Mouse (Mus musculus) monocyte, adult 59 days (primary cell): ENCODE data around the gene Muc15. TPM values are rescaled to one million over a fixed set of nuclear protein-coding genes. Genes with fewer than 3 reads are reported as not detected.

ENCODE experiments used
- total RNA-seq, 2 experiments: library from RNA; stranded (reverse); gene quantifications; one replicate each; pipeline ENCODE4 v1.2.4; 2023

Gene Muc15
- total RNA-seq = not detected

GRCm38 (mm10) chr2:110721290-110721753 is at the start of gene Muc15:
Gene Muc15, plus strand, starts transcription at chr2:110721340.

Other genes with a start within 250 kb of the Muc15 start
- gene Slc5a12, start 124.0 kb upstream of the Muc15 start, total RNA-seq = not detected
- not detected for gene Ano3, start 229.6 kb downstream of the Muc15 start, total RNA-seq